Mouse (Mus musculus): Measurements from ENCODE around the gene Procr.
"Not testable (repeated sequence)": the region's sequence is repeated elsewhere in the genome, so short reads cannot be mapped to it uniquely, and the experiment has no call there.

Gene Procr

GRCm38 (mm10) chr2:155751014-155751786 is at the start of gene Procr:
Gene Procr, plus strand, starts transcription at chr2:155751117.
- DNase-seq = peak; percentile 80

- DNase-seq = no peak
Observed at GRCm38 (mm10) chr2:155701399-155701919, 49.5 kb upstream of the Procr start.

GRCm38 (mm10) chr2:155703630-155704029 is 47.3 kb upstream of the Procr start:
- no peak for DNase-seq

- peak; percentile 27 for DNase-seq
Observed at GRCm38 (mm10) chr2:155707251-155707650, 43.7 kb upstream of the Procr start.

- no peak for DNase-seq
Observed at GRCm38 (mm10) chr2:155710557-155710956, 40.4 kb upstream of the Procr start.

- no peak for DNase-seq
Observed at GRCm38 (mm10) chr2:155717082-155717990, 33.6 kb upstream of the Procr start.

DNA sequence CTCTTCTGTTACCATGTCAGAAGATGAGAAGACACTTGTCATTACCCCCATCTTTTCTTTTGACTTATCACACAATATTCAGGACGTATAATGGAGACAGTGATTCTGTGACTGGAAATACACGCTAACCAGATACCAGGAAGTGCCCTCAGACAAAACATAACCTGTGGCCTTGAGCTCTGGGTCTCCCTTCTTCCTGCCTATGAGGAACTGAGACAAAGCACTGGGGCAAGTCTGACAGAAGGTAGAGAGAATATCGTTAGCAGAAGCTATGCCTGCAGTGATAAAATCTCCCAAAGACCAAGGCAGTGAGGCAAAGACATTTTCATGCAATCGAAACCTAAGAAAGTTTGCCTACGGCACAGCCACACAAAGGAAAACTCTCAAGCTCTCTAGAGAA is 30.3 kb upstream of the Procr start:
- no peak for DNase-seq

- DNase-seq = no peak
Observed at GRCm38 (mm10) chr2:155724036-155724435, 26.9 kb upstream of the Procr start.

- DNase-seq = no peak
Observed at GRCm38 (mm10) chr2:155724526-155724925, 26.4 kb upstream of the Procr start.

GRCm38 (mm10) chr2:155726302-155726701 is 24.6 kb upstream of the Procr start:
- DNase-seq = no peak

GRCm38 (mm10) chr2:155727764-155728395 is 23.0 kb upstream of the Procr start:
- no peak for DNase-seq

GRCm38 (mm10) chr2:155728742-155729141 is 22.2 kb upstream of the Procr start:
- peak; percentile 14 for DNase-seq

GRCm38 (mm10) chr2:155729158-155729645 is 21.7 kb upstream of the Procr start, which contains the start of gene Edem2:
Gene Edem2, minus strand, starts transcription at chr2:155729475.
- DNase-seq = peak; percentile 94

GRCm38 (mm10) chr2:155735080-155735479 is 15.8 kb upstream of the Procr start:
- DNase-seq = peak; percentile 14

DNA sequence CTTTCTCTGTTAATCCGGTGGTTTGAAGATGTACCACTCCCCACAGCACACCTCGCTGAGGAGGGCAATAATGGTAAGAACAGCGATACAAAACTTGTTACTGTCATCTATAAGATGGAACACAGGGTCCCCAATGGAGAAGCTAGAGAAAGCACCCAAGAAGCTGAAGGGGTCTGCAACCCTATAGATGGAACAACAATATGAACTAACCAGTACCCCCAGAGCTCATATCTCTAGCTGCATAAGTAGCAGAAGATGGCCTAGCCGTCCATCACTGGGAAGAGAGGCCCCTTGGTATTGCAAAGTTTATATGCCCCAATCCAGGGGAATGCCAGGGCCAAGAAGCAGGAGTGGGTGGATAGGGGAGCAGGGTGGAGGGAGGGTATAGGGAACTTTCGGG is 15.2 kb upstream of the Procr start, which contains the start of gene Gm17581:
TSS of gene Gm17581 (minus strand) at position 101 of the 400 bp plus-strand sequence.
- DNase-seq = not testable (repeated sequence)

GRCm38 (mm10) chr2:155736936-155737335 is 14.0 kb upstream of the Procr start:
- no peak for DNase-seq

DNA sequence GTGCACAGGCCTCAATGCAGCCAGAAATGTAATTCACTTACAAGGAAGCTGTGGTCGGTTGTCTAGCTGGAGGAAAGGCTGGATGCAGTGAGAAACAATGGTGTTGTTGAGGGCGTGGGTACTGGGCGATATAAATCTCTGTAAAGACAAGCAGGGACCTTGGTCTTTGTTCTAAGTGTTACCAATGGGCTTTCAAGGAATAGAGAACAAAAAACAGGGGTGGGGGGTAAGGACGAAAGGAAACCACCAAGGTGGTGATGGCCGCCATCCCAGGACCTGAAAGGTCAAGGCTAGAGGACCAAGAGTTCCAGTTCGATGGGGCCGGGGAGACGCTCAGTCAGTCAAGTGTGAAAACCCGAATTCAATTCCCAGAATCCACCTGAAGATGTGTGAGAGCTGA is 13.1 kb upstream of the Procr start:
- no peak for DNase-seq

DNA sequence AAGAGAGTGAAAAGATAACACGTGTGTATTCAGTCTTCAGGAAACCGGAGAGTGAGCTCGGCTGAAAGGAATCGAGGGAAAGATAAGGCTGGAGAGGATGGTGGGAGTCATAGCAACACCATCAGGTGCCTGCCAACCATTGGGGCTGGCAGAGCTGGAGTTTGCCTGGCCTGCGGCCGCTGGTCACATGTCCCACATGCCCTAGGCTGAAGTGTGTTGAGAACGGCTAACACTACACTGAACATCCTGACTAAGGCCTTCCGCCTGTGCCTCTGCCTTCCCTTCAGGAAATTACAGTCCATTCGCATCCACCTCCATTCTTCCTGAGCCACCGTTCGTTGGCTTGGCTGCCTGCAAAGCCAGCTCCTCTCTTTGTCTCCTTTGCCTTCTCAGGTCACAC is 8.7 kb upstream of the Procr start:
- peak; percentile 12 for DNase-seq

DNA sequence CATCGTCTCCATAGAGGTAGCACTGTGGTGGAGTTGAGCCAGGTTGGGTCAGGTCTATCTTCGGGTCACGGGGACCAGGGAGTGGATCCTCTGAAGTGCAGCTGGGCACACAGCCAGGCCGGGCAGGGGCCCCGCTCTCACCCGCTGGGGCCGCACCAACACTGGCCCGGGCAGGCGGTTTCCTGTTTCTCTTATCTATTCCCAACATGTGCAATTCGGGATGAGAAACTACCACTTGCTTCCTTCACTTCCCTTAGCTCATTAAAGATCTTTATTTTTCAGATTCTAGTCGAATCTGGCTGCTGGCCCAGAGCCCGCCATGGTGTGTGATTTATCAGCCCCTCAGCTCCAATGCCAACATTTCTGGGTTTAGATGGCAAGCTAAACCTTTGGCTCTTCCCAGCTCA is 8.0 kb upstream of the Procr start:
- peak; percentile 82 for DNase-seq

- DNase-seq = peak; percentile 18
Observed at GRCm38 (mm10) chr2:155743351-155743750, 7.6 kb upstream of the Procr start.

DNA sequence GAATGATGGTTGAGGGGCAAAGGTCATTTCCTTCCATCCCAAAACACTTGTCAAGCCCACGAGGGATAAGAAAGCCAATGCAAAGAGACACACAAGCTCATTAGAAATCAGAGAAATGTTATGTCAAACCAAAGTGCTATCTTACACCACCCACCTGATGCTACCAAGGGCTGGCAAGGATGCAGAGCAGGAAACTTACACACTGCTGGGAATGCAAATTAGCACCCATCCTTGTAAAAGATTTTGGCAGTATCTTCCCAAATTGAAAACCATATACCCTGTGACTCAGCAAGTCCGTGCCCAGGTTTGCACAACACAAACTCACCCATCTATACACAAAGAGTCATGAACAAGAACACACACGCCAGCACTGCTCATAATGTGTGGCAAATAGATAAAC is 5.4 kb upstream of the Procr start:
- DNase-seq = no peak

GRCm38 (mm10) chr2:155749394-155749793 is 1.5 kb upstream of the Procr start:
- no peak for DNase-seq

DNA sequence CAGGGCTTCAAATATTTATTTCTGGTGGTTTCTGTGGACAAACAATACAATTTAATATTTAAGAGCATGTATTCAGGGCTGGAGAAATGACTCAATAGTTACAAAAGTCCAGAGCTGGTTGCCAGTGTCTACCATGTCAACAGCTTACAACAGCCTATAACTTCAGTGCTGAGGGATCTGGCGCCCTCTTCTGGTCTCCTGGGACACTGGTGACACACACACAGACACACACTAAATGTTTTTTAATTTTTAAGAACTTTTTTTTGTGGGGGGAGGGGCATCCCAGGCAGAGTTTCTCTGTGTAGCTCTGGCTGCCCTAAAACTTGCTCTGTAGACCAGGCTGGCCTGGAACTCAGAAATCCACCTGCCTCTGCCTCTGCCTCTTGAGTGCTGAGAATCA is 4.8 kb downstream of the Procr start:
- peak; percentile 81 for DNase-seq

Measured in kidney, postnatal 10 days (tissue).